Mouse (Mus musculus) heart, embryonic 12.5 days (tissue): ENCODE data around the gene Gm4922. TPM values are rescaled to one million over a fixed set of nuclear protein-coding genes. Genes with fewer than 3 reads are reported as not detected.

ENCODE experiments used
- ATAC-seq: fragments of 200-750 bp; cut with Nextera tagmentation; 2 replicates; pipeline ENCODE4 v1.8.0; 2017; ENCODE audit warnings: moderate TSS enrichment, moderate library complexity; ENCODE audit not compliant: insufficient number of reproducible peaks, low FRiP score
- H3K27ac ChIP-seq: fragments of 300-500 bp; sonication (generic); 2 replicates; pipeline ENCODE4 v1.5.1; 2016; ENCODE audit warnings: mild to moderate bottlenecking, moderate library complexity; ENCODE audit not compliant: poor library complexity, severe bottlenecking
- H3K27me3 ChIP-seq: fragments of 300-500 bp; sonication (generic); replicated peaks from 2 replicates; pipeline ENCODE4 v1.6.1; 2016; ENCODE audit warnings: mild to moderate bottlenecking, moderate library complexity
- H3K36me3 ChIP-seq: fragments of 300-500 bp; sonication (generic); 2 replicates; pipeline ENCODE4 v1.6.1; 2016; ENCODE audit warnings: mild to moderate bottlenecking, moderate library complexity
- H3K4me1 ChIP-seq: fragments of 300-500 bp; sonication (generic); replicated peaks from 2 replicates; pipeline ENCODE4 v1.6.1; 2016; ENCODE audit warnings: mild to moderate bottlenecking
- H3K4me2 ChIP-seq: fragments of 300-500 bp; sonication (generic); 2 replicates; pipeline ENCODE4 v1.6.1; 2016; ENCODE audit warnings: mild to moderate bottlenecking, moderate library complexity
- H3K4me3 ChIP-seq: fragments of 300-500 bp; sonication (generic); 2 replicates; pipeline ENCODE4 v1.5.1; 2016; ENCODE audit warnings: mild to moderate bottlenecking
- H3K9ac ChIP-seq: fragments of 300-500 bp; sonication (generic); 2 replicates; pipeline ENCODE4 v1.6.1; 2016; ENCODE audit warnings: mild to moderate bottlenecking, moderate library complexity
- H3K9me3 ChIP-seq: fragments of 300-500 bp; sonication (generic); replicated peaks from 2 replicates; pipeline ENCODE4 v1.6.1; 2016; ENCODE audit warnings: mild to moderate bottlenecking, moderate library complexity
- WGBS: fragments of 180-500 bp; shearing (Covaris S2); methylation state at CpG from one replicate; pipeline ENCODE4 v1.1.7; 2016; 5-methylcytosine and 5-hydroxymethylcytosine counted together
- polyA plus RNA-seq: library from polyadenylated mRNA; unstranded; fragments of >200 nt; fragmentation: Nextera tagmentation; extraction: Ambion mirVana; gene quantifications from 2 replicates; pipeline ENCODE4 v1.2.1, GENCODE M21; 2016

The Gm4922 gene
- polyA plus RNA-seq, 1 experiment from 2014 or later: not detected

DNA sequence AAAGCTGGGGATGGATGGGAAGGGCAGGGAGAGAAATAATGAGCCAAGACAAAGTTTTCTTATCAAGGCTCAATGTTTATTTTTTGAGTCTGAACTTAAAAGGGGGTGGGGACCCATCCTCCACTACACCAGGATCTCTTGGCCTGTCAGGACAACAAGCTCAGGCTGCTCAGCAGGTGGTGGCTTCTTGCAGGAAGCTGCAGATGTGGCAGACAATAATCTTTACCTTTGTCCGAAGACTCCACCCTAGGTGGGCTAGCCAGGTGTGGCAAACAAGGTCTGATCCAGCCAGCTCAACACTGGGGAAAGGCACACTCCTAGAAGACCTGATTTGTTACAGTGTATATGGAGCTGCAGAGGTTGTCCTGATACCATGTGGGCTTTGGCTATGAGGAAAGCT, 2.0 kb upstream of the Gm4922 start:
- H3K36me3 ChIP-seq: no peaks in the 10 kb centered on the region
- no peak overlapping the region for H3K4me2 ChIP-seq
- no peak overlapping the region for H3K9ac ChIP-seq
- ATAC-seq: no peak
- H3K4me1 ChIP-seq: no peaks in the 10 kb centered on the region
- no peak overlapping the region for H3K4me3 ChIP-seq
- H3K27ac ChIP-seq: no peak overlapping the region
- H3K27me3 ChIP-seq: no peaks in the 10 kb centered on the region
- H3K9me3 ChIP-seq: no peaks in the 10 kb centered on the region
- 42% methylated on average over 1 of the region's 1 CpGs for WGBS

DNA sequence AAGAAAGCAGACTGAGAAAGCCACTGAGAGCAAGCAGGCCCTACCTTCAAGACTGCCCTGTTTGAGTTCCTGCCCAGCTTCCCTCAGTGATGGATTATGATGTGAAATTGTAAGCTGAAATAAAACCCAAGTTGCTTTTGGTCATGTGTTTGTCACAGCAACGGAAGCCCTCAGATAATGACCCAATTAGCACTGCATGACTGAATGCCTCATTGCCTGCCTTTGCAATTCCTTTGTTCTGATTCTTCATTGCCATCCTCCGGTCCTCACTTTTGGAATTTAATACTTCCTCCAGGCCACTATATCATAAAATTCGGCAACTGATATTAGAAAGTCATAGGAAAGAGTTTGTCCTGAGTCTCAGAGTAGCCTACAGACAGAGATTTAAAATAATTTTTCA, 9.0 kb downstream of the Gm4922 start:
- 75% methylated on average over 3 of the region's 3 CpGs for WGBS
- no peak overlapping the region for H3K4me3 ChIP-seq
- no peak for ATAC-seq

DNA sequence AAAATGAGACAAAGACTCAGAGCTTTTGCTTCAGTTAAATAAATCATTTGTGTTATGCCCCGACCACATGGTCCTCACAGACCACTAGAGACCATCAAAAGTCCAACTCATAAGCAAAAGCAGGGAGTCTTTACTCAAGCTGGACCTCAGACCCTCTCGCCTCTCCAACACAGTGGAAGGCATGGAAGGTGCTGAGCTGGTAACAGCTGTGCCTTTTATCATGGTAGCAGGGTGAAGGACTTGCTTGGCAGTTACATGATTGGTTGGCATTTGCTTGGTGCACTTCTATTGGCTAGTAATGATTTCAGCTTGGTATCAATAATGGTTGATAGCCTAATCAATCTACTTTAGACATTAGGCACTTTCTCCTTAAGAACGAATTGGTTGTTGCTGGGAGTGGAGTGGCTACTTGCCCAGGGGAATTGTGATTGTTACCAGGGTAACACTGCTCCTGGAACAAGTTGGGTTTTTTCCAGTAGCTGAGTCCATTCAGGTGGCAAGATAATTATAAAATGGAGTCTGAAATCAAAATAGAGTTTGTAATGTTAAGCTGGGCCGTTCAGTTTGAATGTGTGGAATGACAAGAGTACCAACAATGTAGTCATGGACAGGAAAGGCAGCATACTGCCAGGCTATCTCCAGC, 13.9 kb downstream of the Gm4922 start:
- Histone ChIP-seq H3K9ac (no peak overlapping the region), H3K9me3 (no peaks in the 10 kb centered on the region), H3K4me1 (peaks cover 9% of the 10 kb centered on the region), H3K27ac (no peak overlapping the region), H3K36me3 (no peaks in the 10 kb centered on the region), H3K4me3 (no peak overlapping the region), H3K27me3 (no peaks in the 10 kb centered on the region), H3K4me2 (no peak overlapping the region)
- WGBS: 46% methylated on average over 4 of the region's 4 CpGs
- no peak for ATAC-seq

More for the DNA sequence above, 9.0 kb downstream of the Gm4922 start:
- Histone ChIP-seq H3K4me1 (peaks cover 14% of the 10 kb centered on the region), H3K27ac (no peak overlapping the region), H3K27me3 (no peaks in the 10 kb centered on the region), H3K9me3 (no peaks in the 10 kb centered on the region), H3K4me2 (no peak overlapping the region), H3K9ac (no peak overlapping the region), H3K36me3 (no peaks in the 10 kb centered on the region)

DNA sequence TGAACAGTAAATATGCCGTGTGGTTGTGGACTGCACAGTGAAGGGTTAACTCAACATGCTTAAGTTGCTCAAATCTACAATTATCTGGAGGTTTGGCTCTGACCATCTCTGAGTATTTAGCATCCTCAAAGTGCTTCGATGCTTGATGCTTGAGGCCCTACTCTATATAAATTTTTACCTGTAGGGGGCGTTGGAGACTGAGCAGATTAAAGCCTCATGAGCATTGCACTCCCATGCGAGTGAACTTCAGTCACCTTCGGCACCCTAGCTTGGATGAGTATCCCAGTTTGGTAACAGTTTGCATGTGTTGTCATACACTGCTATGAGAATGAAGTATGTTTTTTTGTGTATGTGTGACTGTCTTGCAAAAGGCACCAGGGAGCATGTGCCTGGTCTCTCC, 16.7 kb downstream of the Gm4922 start:
- Histone ChIP-seq H3K4me3 (no peak overlapping the region), H3K27ac (no peak overlapping the region), H3K9me3 (0 out of 2 replicates have a peak, but pooled peaks cover 8% of the 10 kb centered on the region), H3K4me1 (peaks cover 9% of the 10 kb centered on the region), H3K9ac (no peak overlapping the region), H3K4me2 (no peak overlapping the region), H3K36me3 (no peaks in the 10 kb centered on the region), H3K27me3 (no peaks in the 10 kb centered on the region)
- WGBS: 46% methylated on average over 5 of the region's 5 CpGs
- ATAC-seq: no peak

DNA sequence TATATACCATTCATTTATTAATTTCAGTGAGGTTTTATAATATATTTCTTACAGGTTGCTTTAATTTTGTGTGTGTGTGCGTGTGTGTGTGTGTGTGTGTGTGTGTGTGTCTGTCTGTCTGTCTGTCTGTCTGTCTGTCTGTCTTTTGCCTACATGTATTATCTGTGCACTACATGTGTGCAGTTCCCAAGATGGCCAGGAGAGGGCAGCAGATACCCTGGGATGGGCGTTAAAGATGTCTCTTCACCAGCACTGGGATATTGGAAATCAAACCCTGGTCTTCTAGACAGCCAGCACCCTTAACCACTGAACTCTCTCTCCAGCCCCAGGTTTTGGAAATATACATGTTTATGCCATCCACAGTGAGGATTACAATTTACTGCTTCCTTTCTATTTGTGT, 26.4 kb downstream of the Gm4922 start:
- no peaks in the 10 kb centered on the region for H3K4me1 ChIP-seq
- H3K27me3 ChIP-seq: no peaks in the 10 kb centered on the region
- no peak overlapping the region for H3K4me3 ChIP-seq
- 36% methylated on average over 2 of the region's 2 CpGs for WGBS
- no peak overlapping the region for H3K9ac ChIP-seq
- H3K27ac ChIP-seq: no peak overlapping the region
- no peak for ATAC-seq
- no peaks in the 10 kb centered on the region for H3K36me3 ChIP-seq
- H3K9me3 ChIP-seq: no peaks in the 10 kb centered on the region
- no peak overlapping the region for H3K4me2 ChIP-seq

DNA sequence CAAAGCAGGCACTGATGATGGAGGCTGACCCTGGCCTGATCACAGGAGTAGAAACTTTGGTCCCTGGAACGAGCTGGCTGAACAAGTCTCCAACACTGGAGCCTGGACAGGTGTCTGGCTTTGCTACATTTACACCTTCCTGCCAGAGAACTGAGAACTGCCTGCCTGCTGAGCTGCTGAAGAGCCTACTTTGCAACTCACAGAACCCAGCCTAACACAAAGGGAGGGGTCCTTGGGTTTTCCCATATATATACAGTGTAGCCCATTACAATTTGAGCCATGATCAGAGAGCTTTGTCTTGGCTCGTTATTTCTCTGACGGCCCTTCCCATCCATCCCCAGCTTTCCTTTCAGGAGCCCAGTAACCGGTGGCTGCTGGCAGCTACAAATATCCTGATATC, 36.5 kb downstream of the Gm4922 start:
- ATAC-seq: no peak
- no peaks in the 10 kb centered on the region for H3K4me1 ChIP-seq
- H3K4me3 ChIP-seq: no peak overlapping the region
- H3K9ac ChIP-seq: no peak overlapping the region
- H3K4me2 ChIP-seq: no peak overlapping the region
- H3K9me3 ChIP-seq: no peaks in the 10 kb centered on the region
- no peak overlapping the region for H3K27ac ChIP-seq
- H3K36me3 ChIP-seq: no peaks in the 10 kb centered on the region
- peaks cover 1% of the 10 kb centered on the region; the same call in 1 of the 2 replicates for H3K27me3 ChIP-seq
- WGBS: 60% methylated on average over 4 of the region's 4 CpGs

DNA sequence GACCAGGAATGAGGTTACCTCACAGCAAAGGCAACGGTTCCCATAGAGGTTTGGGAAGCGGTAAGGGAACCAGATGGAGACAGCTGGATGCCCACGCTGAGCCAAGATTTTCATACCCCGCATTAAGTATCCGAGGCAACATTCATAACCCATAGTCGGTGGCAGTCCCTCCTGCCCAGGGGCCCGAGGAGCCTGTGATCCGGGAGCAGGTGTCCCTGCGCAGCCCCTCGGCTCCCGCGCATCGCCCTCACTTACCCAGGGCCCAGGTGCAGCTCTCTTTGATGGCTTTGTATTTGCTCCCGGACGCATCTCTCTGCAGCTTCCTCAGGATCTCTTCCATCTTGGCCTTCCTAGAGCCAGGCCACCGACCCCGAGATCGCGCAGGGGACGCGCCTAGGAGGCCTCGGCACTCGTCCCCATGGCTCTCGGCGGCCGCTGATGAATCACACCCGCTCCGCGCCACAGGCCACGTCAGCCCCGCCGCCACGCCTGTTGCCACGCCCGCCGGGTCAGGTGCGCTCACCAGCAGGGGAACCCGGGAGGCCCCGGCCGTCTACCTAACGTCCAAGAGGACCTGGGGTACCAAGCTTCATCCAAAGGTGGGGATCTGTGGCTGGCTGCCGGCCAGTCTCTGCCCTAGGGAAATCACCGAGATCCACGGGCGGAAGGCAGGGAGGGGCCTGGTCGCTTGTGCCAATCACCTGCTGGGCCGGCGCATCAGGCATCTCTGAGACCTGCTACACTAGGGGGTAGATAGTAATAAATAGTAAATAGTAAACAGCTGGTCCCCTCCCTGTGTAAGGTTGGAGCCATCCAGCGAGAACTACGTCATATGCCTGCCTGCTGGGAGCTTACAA, 43.1 kb downstream of the Gm4922 start, which contains the start of gene Arfgef3:
TSS of gene Arfgef3 (minus strand) at position 664 of the 857 bp plus-strand sequence.
- H3K27me3 ChIP-seq: peaks cover 24% of the 10 kb centered on the region
- ATAC-seq: peak; percentile 36; the same call in 1 of the 2 replicates

DNA sequence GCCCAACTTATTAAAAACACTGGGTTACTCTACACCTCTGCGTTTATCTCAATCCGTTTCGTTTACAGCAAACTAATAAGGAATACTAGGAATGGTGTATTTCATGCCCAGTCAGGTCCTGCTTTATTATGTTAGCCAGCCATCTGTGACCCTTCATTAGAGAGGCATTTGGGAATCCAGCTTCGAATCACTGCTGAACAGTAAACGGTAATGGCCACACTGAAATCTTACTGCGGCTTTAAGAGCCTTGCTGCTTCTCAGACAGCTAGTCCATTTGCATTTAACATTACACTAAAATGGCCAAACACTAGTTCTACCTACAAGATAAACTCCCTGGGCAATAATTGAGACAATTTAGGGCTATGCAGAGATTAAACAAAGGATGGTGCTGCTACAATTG, 44.5 kb downstream of the Gm4922 start:
- H3K4me2 ChIP-seq: no peak overlapping the region
- H3K9me3 ChIP-seq: no peaks in the 10 kb centered on the region
- no peak overlapping the region for H3K9ac ChIP-seq
- H3K27me3 ChIP-seq: peaks cover 24% of the 10 kb centered on the region
- H3K4me3 ChIP-seq: no peak overlapping the region
- 0 out of 2 replicates have a peak, but pooled peaks cover 3% of the 10 kb centered on the region for H3K4me1 ChIP-seq
- WGBS: 83% methylated on average over 6 of the region's 6 CpGs
- H3K36me3 ChIP-seq: no peaks in the 10 kb centered on the region
- no peak for ATAC-seq
- H3K27ac ChIP-seq: no peak overlapping the region

More for the DNA sequence above, 43.1 kb downstream of the Gm4922 start, which contains the start of gene Arfgef3:
- Histone ChIP-seq H3K36me3 (no peaks in the 10 kb centered on the region), H3K9me3 (no peaks in the 10 kb centered on the region), H3K9ac (peak within 1 kb of the TSS; percentile 49), H3K4me3 (peak within 1 kb of the TSS; percentile 54), H3K4me1 (0 out of 2 replicates have a peak, but pooled peaks cover 3% of the 10 kb centered on the region), H3K27ac (no peak within 1 kb of the TSS), H3K4me2 (peak within 1 kb of the TSS; percentile 80)
- 3% methylated on average over 50 of the region's 50 CpGs for WGBS

DNA sequence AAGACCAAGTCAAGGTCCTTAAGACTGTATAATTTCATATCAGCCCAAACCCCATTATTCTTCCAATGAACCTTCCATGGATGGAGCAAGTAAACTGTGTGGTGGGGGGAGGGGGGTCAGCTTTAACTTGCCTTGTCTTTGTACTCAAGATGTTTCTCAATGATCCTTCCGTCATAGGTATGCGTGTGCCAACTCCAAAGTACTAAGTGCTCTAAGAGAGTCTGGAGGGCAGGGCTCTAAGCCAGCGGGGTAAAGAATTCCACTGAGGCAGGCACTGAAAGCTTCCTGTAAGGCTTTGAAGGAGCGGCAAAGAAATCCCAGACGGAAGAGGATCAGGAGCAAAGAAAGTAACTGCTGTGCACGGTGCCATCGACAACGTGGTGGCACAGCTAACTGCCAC, 45.6 kb downstream of the Gm4922 start:
- 0 out of 2 replicates have a peak, but pooled peaks cover 3% of the 10 kb centered on the region for H3K4me1 ChIP-seq
- 81% methylated on average over 8 of the region's 8 CpGs for WGBS
- H3K9me3 ChIP-seq: no peaks in the 10 kb centered on the region
- no peak overlapping the region for H3K4me2 ChIP-seq
- H3K4me3 ChIP-seq: no peak overlapping the region
- H3K36me3 ChIP-seq: no peaks in the 10 kb centered on the region
- H3K9ac ChIP-seq: no peak overlapping the region
- H3K27ac ChIP-seq: no peak overlapping the region
- H3K27me3 ChIP-seq: peaks cover 24% of the 10 kb centered on the region
- ATAC-seq: no peak
